Mouse (Mus musculus): ENCODE measurements around the gene Cep57. TPM values are rescaled to one million over a fixed set of nuclear protein-coding genes. Genes with fewer than 3 reads are reported as not detected.
"Not testable (repeated sequence)": the region's sequence is repeated elsewhere in the genome, so short reads cannot be mapped to it uniquely, and the experiment has no call there.

Gene Cep57
- polyA plus RNA-seq, 1 experiment from 2014 or later, result 45.2 TPM

- no peak overlapping the region for H3K27ac ChIP-seq (ENCODE audit: low read depth, low read length)
- WGBS (ENCODE audit: insufficient replicate concordance), result 97% methylated on average over 3 of the region's 3 CpGs
- no peaks in the 10 kb centered on the region for H3K27me3 ChIP-seq (ENCODE audit: control insufficient read depth, insufficient read depth, low read length)
- peaks cover 38% of the 10 kb centered on the region for H3K36me3 ChIP-seq (ENCODE audit: control insufficient read depth, insufficient read depth, low read length)
- no peak overlapping the region for H3K9ac ChIP-seq (ENCODE audit: low read depth, low read length)
- ATAC-seq (replicated peaks; ENCODE audit: insufficient number of reproducible peaks, low FRiP score, low TSS enrichment), result no peak
- H3K4me3 ChIP-seq (ENCODE audit: low read depth, low read length), result no peak overlapping the region
- H3K4me1 ChIP-seq (ENCODE audit: control insufficient read depth, insufficient read depth, low read length), result peaks cover 8% of the 10 kb centered on the region
- H3K9me3 ChIP-seq (replicated peaks; ENCODE audit: control insufficient read depth, low read length), result no peaks in the 10 kb centered on the region
- no peak overlapping the region for H3K4me2 ChIP-seq
These were observed 6.1 kb downstream of the Cep57 start for GRCm38 (mm10) chr9:13820774-13821173.

- H3K27me3 ChIP-seq (ENCODE audit: control insufficient read depth, insufficient read depth, low read length), result no peaks in the 10 kb centered on the region
- H3K4me1 ChIP-seq (ENCODE audit: control insufficient read depth, insufficient read depth, low read length), result no peaks in the 10 kb centered on the region
- no peak overlapping the region for H3K4me3 ChIP-seq (ENCODE audit: low read depth, low read length)
- H3K27ac ChIP-seq (ENCODE audit: low read depth, low read length), result no peak overlapping the region
- WGBS (ENCODE audit: insufficient replicate concordance), result 93% methylated on average over 9 of the region's 9 CpGs
- peaks cover 48% of the 10 kb centered on the region for H3K36me3 ChIP-seq (ENCODE audit: control insufficient read depth, insufficient read depth, low read length)
- ATAC-seq (replicated peaks; ENCODE audit: insufficient number of reproducible peaks, low FRiP score, low TSS enrichment), result no peak
- no peak overlapping the region for H3K9ac ChIP-seq (ENCODE audit: low read depth, low read length)
- no peaks in the 10 kb centered on the region for H3K9me3 ChIP-seq (replicated peaks; ENCODE audit: control insufficient read depth, low read length)
- H3K4me2 ChIP-seq, result no peak overlapping the region
These were observed 8.5 kb downstream of the Cep57 start for GRCm38 (mm10) chr9:13818369-13818768.

GRCm38 (mm10) chr9:13809937-13810336 lies 17.0 kb downstream of the Cep57 start:
- Histone ChIP-seq H3K27me3 (ENCODE audit: control insufficient read depth, insufficient read depth, low read length) (no peaks in the 10 kb centered on the region), H3K4me3 (ENCODE audit: low read depth, low read length) (no peak overlapping the region), H3K36me3 (ENCODE audit: control insufficient read depth, insufficient read depth, low read length) (peaks cover 42% of the 10 kb centered on the region), H3K27ac (ENCODE audit: low read depth, low read length) (no peak overlapping the region), H3K9ac (ENCODE audit: low read depth, low read length) (no peak overlapping the region), H3K4me1 (ENCODE audit: control insufficient read depth, insufficient read depth, low read length) (no peaks in the 10 kb centered on the region), H3K4me2 (no peak overlapping the region), H3K9me3 (replicated peaks; ENCODE audit: control insufficient read depth, low read length) (no peaks in the 10 kb centered on the region)
- ATAC-seq (replicated peaks; ENCODE audit: insufficient number of reproducible peaks, low FRiP score, low TSS enrichment), result no peak

- no peak overlapping the region for H3K27ac ChIP-seq (ENCODE audit: low read depth, low read length)
- no peak overlapping the region for H3K9ac ChIP-seq (ENCODE audit: low read depth, low read length)
- no peak overlapping the region for H3K4me3 ChIP-seq (ENCODE audit: low read depth, low read length)
- H3K4me2 ChIP-seq, result no peak overlapping the region
- H3K27me3 ChIP-seq (ENCODE audit: control insufficient read depth, insufficient read depth, low read length), result no peaks in the 10 kb centered on the region
- no peaks in the 10 kb centered on the region for H3K9me3 ChIP-seq (replicated peaks; ENCODE audit: control insufficient read depth, low read length)
- 90% methylated on average over 5 of the region's 5 CpGs for WGBS (ENCODE audit: insufficient replicate concordance)
- ATAC-seq (replicated peaks; ENCODE audit: insufficient number of reproducible peaks, low FRiP score, low TSS enrichment), result no peak
- H3K36me3 ChIP-seq (ENCODE audit: control insufficient read depth, insufficient read depth, low read length), result peaks cover 36% of the 10 kb centered on the region
- H3K4me1 ChIP-seq (ENCODE audit: control insufficient read depth, insufficient read depth, low read length), result no peaks in the 10 kb centered on the region
These were observed 19.2 kb downstream of the Cep57 start for GRCm38 (mm10) chr9:13807657-13808056.

GRCm38 (mm10) chr9:13806854-13807253 lies 20.1 kb downstream of the Cep57 start:
- 91% methylated on average over 7 of the region's 7 CpGs for WGBS (ENCODE audit: insufficient replicate concordance)
- Histone ChIP-seq H3K4me3 (ENCODE audit: low read depth, low read length) (no peak overlapping the region), H3K27me3 (ENCODE audit: control insufficient read depth, insufficient read depth, low read length) (no peaks in the 10 kb centered on the region), H3K4me1 (ENCODE audit: control insufficient read depth, insufficient read depth, low read length) (no peaks in the 10 kb centered on the region), H3K4me2 (no peak overlapping the region), H3K9me3 (replicated peaks; ENCODE audit: control insufficient read depth, low read length) (no peaks in the 10 kb centered on the region), H3K36me3 (ENCODE audit: control insufficient read depth, insufficient read depth, low read length) (peaks cover 32% of the 10 kb centered on the region), H3K27ac (ENCODE audit: low read depth, low read length) (no peak overlapping the region), H3K9ac (ENCODE audit: low read depth, low read length) (no peak overlapping the region)
- no peak for ATAC-seq (replicated peaks; ENCODE audit: insufficient number of reproducible peaks, low FRiP score, low TSS enrichment)

- no peaks in the 10 kb centered on the region for H3K27me3 ChIP-seq (ENCODE audit: control insufficient read depth, insufficient read depth, low read length)
- H3K27ac ChIP-seq (ENCODE audit: low read depth, low read length), result no peak overlapping the region
- no peak overlapping the region for H3K9ac ChIP-seq (ENCODE audit: low read depth, low read length)
- WGBS (ENCODE audit: insufficient replicate concordance), result 73% methylated on average over 1 of the region's 1 CpGs
- no peaks in the 10 kb centered on the region for H3K9me3 ChIP-seq (replicated peaks; ENCODE audit: control insufficient read depth, low read length)
- H3K36me3 ChIP-seq (ENCODE audit: control insufficient read depth, insufficient read depth, low read length), result peaks cover 27% of the 10 kb centered on the region
- ATAC-seq (replicated peaks; ENCODE audit: insufficient number of reproducible peaks, low FRiP score, low TSS enrichment), result no peak
- no peak overlapping the region for H3K4me3 ChIP-seq (ENCODE audit: low read depth, low read length)
- no peaks in the 10 kb centered on the region for H3K4me1 ChIP-seq (ENCODE audit: control insufficient read depth, insufficient read depth, low read length)
- H3K4me2 ChIP-seq, result no peak overlapping the region
These were observed 22.4 kb downstream of the Cep57 start for GRCm38 (mm10) chr9:13804480-13804879.

GRCm38 (mm10) chr9:13794756-13795155 lies 32.2 kb downstream of the Cep57 start:
- WGBS (ENCODE audit: insufficient replicate concordance), result 76% methylated on average over 2 of the region's 2 CpGs
- Histone ChIP-seq H3K27ac (ENCODE audit: low read depth, low read length) (no peak overlapping the region), H3K36me3 (ENCODE audit: control insufficient read depth, insufficient read depth, low read length) (peaks cover 17% of the 10 kb centered on the region), H3K4me1 (ENCODE audit: control insufficient read depth, insufficient read depth, low read length) (no peaks in the 10 kb centered on the region), H3K4me2 (no peak overlapping the region), H3K9me3 (replicated peaks; ENCODE audit: control insufficient read depth, low read length) (no peaks in the 10 kb centered on the region), H3K4me3 (ENCODE audit: low read depth, low read length) (no peak overlapping the region), H3K27me3 (ENCODE audit: control insufficient read depth, insufficient read depth, low read length) (no peaks in the 10 kb centered on the region), H3K9ac (ENCODE audit: low read depth, low read length) (no peak overlapping the region)
- ATAC-seq (replicated peaks; ENCODE audit: insufficient number of reproducible peaks, low FRiP score, low TSS enrichment), result no peak

- Histone ChIP-seq H3K4me1 (ENCODE audit: control insufficient read depth, insufficient read depth, low read length) (no peaks in the 10 kb centered on the region), H3K27me3 (ENCODE audit: control insufficient read depth, insufficient read depth, low read length) (no peaks in the 10 kb centered on the region), H3K27ac (ENCODE audit: low read depth, low read length) (no peak overlapping the region), H3K9ac (ENCODE audit: low read depth, low read length) (no peak overlapping the region), H3K4me3 (ENCODE audit: low read depth, low read length) (no peak overlapping the region), H3K36me3 (ENCODE audit: control insufficient read depth, insufficient read depth, low read length) (peaks cover 14% of the 10 kb centered on the region), H3K4me2 (no peak overlapping the region), H3K9me3 (replicated peaks; ENCODE audit: control insufficient read depth, low read length) (no peaks in the 10 kb centered on the region)
- ATAC-seq (replicated peaks; ENCODE audit: insufficient number of reproducible peaks, low FRiP score, low TSS enrichment), result no peak
- 70% methylated on average over 1 of the region's 1 CpGs for WGBS (ENCODE audit: insufficient replicate concordance)
These were observed 32.6 kb downstream of the Cep57 start for GRCm38 (mm10) chr9:13794302-13794701.

- WGBS (ENCODE audit: insufficient replicate concordance), result 94% methylated on average over 7 of the region's 8 CpGs
- H3K4me1 ChIP-seq (ENCODE audit: control insufficient read depth, insufficient read depth, low read length); H3K4me2 ChIP-seq; H3K27ac ChIP-seq (ENCODE audit: low read depth, low read length); ATAC-seq (replicated peaks; ENCODE audit: insufficient number of reproducible peaks, low FRiP score, low TSS enrichment); H3K9ac ChIP-seq (ENCODE audit: low read depth, low read length); H3K4me3 ChIP-seq (ENCODE audit: low read depth, low read length); H3K27me3 ChIP-seq (ENCODE audit: control insufficient read depth, insufficient read depth, low read length); H3K9me3 ChIP-seq (replicated peaks; ENCODE audit: control insufficient read depth, low read length): not testable (repeated sequence)
- peaks cover 12% of the 10 kb centered on the region for H3K36me3 ChIP-seq (ENCODE audit: control insufficient read depth, insufficient read depth, low read length)
These were observed 36.0 kb downstream of the Cep57 start for GRCm38 (mm10) chr9:13790864-13791263.

All from heart, embryonic 11.5 days (tissue).